Mouse (Mus musculus): Measurements from ENCODE around the gene Olfr127.
"Not testable (repeated sequence)": the region's sequence is repeated elsewhere in the genome, so short reads cannot be mapped to it uniquely, and the experiment has no call there.

The Olfr127 gene

DNA sequence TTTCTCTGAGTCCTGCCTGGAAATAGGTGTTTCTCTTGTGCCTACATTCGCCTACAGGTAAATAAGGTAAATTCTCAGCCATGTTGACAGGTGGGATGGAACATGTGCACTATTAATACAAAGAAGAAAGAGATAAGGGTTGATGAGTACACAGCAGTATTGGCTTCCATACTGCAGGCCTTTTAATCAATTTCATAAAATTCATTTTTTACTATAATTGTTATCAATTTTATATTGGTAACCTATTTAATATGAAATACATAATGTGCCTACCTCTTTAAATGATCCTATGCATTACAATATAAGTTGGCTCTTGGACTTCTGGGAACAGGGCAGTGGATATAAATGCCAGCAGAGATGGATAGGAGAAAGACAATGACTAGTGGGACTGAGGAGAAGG lies at the start of gene Olfr127:
Gene Olfr127 (plus strand): TSS at position 301 of the 400 bp plus-strand sequence.
- DNase-seq (ENCODE audit: extremely low read depth, low read depth), result no peak

DNA sequence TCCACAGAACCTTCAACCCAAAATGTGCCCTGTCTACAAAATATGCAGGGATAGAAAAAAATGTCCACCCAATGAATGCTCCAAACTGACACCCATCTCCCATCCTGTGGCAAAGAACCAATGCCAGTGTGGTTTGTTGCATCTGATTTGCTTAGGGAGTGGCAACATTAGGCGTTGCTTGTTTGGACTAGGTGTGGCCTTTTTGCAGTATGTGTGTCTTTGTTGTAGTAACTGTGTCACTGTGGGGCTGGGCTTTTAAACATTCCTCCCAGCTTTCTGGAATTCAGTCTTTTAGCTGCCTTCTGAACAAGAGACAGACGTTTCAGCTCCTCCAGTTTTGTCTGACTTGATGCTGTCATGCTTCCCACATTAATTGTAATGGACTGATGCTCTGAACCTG lies 36.3 kb upstream of the Olfr127 start:
- DNase-seq (ENCODE audit: extremely low read depth, low read depth), result no peak

DNA sequence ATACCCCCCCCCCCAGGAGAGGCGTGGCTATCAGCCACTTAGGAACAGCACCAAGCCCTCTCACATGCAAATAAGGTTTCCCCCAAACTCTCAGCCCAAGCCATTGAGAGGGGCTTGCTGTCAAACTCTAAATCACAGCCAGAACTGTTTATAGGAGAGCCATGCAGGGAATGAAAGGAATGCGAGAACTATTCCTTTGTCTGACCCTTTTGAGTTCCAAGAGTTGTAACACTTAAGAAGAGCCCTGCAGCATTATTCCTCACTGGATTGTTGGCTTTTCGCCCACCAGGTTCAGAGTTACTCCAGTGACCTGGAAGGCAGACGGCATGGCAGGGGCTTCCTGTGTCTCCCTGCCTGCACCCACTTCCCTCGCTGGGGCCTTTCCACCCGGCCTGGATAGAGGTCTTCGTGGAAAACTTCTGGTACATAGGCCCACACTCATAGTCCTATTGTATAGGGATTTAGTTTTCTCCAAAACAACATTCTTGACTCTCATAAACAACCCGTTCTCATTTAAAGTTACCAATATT lies 30.5 kb upstream of the Olfr127 start:
- no peak for DNase-seq (ENCODE audit: extremely low read depth, low read depth)

DNA sequence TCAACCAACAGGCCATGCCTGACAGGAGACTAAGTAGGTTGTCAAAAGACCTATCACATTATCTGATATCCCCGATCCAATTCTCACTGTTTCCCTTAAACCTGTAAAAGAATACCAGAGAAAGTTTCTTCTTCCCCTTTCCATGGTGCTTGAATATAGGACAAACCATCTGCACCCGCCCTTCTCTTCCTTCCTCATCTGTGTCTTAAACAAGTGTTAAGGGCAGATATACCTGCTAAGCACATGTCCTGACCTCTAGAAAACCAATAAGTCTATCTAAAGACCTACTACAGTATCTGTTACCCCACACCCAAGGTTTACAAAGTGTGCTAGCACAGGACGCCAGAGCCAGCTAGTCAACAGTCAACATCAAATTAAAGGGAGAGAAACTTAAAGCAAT lies 26.4 kb upstream of the Olfr127 start:
- DNase-seq (ENCODE audit: extremely low read depth, low read depth), result peak; percentile 77

DNA sequence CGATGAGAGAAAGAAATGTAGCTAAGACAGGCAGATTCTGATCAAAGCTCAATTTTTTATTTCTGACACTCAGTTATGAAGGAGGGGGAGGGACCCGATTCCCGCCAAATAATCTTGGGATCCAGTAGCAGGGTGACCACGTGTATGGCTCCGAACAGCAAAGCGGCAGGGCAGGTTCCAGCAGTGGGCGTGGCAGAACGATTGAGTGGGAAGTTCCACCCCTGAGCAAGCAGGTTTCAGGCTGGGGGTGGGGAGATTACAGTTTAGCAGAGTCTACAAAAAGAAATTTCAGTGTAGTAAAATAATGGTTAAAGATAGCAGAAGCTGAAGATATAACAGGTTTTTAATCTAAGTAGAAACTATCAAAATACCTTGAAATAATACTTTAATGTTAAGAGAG lies 6.6 kb downstream of the Olfr127 start:
- not testable (repeated sequence) for DNase-seq (ENCODE audit: extremely low read depth, low read depth)

DNA sequence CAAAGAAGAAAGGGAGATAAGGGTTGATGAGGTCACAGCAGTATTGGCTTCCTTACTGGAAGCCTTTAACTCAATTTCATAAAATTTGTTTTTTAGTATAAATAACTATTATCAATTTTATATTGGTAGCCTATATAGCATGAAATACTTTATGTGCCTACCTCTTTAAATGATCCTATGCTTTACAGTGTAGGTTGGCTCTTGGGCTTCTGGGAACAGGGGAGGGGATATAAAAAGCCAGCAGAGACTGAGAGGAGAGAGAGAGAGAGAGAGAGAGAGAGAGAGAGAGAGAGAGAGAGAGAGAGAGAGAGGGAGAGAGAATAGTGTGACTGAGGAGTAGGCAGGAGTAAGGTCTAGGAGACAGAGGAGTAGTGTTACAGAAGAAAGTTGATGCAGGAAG lies 20.0 kb downstream of the Olfr127 start, which contains the start of gene Olfr128:
Gene Olfr128 (plus strand): TSS at position 301 of the 400 bp plus-strand sequence.
- no peak for DNase-seq (ENCODE audit: extremely low read depth, low read depth)

DNA sequence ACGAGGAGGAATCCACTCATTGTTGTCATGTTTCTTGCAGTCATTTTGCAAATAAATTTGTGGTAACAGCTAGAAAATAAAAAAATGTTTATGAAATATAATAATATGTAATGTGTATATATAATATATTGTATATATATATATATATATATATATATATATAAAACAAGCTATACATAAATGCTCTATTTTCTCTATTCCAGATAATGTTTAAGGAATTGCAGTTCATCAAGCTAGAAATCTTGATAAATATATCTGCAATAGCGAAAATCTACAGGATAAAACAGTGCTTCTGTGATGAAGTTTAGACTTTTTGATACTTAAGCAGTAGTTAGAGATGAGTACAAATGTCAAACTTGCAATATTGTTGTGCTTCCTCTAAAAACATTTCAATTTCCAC lies 52.7 kb downstream of the Olfr127 start, which contains the start of gene Olfr761:
Gene Olfr761 (minus strand): TSS at position 101 of the 400 bp plus-strand sequence.
- no peak for DNase-seq (ENCODE audit: extremely low read depth, low read depth)

Measured in MEL-GATA-1-ER (cell line).